In the genomic region with DNA sequence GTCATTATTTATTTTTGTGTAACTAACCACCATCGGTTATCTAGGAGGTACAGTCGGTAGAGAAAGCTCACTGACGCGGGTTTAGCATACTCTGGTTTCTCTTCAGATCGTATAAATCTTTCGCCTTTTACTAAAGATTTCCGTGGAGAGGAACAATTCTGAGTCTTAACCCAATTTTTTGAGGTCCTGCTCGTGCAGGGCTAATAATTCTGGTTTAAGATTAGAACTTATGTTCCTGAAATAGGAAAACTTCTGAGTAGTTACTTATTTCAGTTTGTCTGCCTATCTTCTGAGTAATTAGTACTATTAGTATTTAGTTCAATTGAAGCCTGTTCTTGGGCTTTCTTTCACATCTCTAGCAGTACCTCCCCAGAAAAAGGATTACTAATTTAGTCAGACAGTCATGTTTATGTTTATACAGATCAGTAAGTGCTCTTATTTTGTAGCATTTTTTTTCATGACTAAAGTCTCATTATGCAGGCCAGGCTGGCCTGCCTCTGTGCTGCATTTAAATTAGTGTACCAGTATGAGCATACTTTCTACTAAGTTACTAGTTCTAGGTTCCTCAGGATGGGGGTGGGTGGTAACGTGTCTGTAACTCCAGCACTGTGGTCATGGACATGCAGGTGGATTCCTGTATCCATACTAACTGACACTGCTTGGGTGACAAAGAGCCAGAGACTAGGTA, we compare ENCODE assay signal across 7 mouse cellular contexts. TPM values are rescaled to one million over a fixed set of nuclear protein-coding genes. Genes with fewer than 3 reads are reported as not detected.
DNase-seq lines count a peak whose midpoint lies in the region; ATAC-seq and TF ChIP-seq lines count a peak whose summit lies in the region.

No protein-coding gene starts in this region.

- WGBS in embryonic facial prominence, embryonic 11.5 days = 1% methylated on average over 9 of the region's 9 CpGs
- WGBS in heart, postnatal 0 days = under 1% methylated on average over 9 of the region's 9 CpGs

- H3K9ac ChIP-seq in embryonic facial prominence, embryonic 11.5 days (replicated peaks; ENCODE audit: low read length) = no peak overlapping the region; the same call in none of the 2 replicates
- H3K9ac ChIP-seq in heart, postnatal 0 days (replicated peaks; ENCODE audit: low read depth, low read length) = peak overlapping the region; percentile 71

- peak; percentile 85 for ATAC-seq in G1E (ENCODE audit: extremely low read depth, insufficient number of reproducible peaks, low FRiP score, poor library complexity, severe bottlenecking)
- peak; percentile 85 for ATAC-seq in embryonic facial prominence, embryonic 11.5 days (replicated peaks; ENCODE audit: insufficient number of reproducible peaks, low FRiP score, low TSS enrichment, low read depth)
- ATAC-seq in heart, postnatal 0 days (ENCODE audit: insufficient read depth, low read depth) = peak; percentile 77

- peaks cover 3% of the 10 kb centered on the region; the same call in 1 of the 2 replicates for H3K9me3 ChIP-seq in G1E (replicated peaks)
- H3K9me3 ChIP-seq in embryonic facial prominence, embryonic 11.5 days (replicated peaks; ENCODE audit: control insufficient read depth, low read length) = no peaks in the 10 kb centered on the region
- H3K9me3 ChIP-seq in heart, postnatal 0 days (replicated peaks; ENCODE audit: control insufficient read depth, low read length) = no peaks in the 10 kb centered on the region

- H3K4me1 ChIP-seq in G1E (ENCODE audit: insufficient read depth, low read depth, low read length) = peaks cover 21% of the 10 kb centered on the region
- no peaks in the 10 kb centered on the region for H3K4me1 ChIP-seq in embryonic facial prominence, embryonic 11.5 days (ENCODE audit: control insufficient read depth, insufficient read depth, low read length)
- 0 out of 2 replicates have a peak, but pooled peaks cover 3% of the 10 kb centered on the region for H3K4me1 ChIP-seq in heart, postnatal 0 days (ENCODE audit: control insufficient read depth, insufficient read depth)

- peak; percentile 48; the same call in 1 of the 2 replicates for TF ChIP-seq EP300 in heart, postnatal 0 days (IDR thresholded peaks at IDR 0.05; ENCODE audit: low read depth)

- no peak overlapping the region for H3K4me2 ChIP-seq in embryonic facial prominence, embryonic 11.5 days (ENCODE audit: low read depth, low read length)
- peak overlapping the region; percentile 60 for H3K4me2 ChIP-seq in heart, postnatal 0 days (ENCODE audit: low read depth, low read length)

- H3K36me3 ChIP-seq in G1E (replicated peaks) = no peaks in the 10 kb centered on the region
- H3K36me3 ChIP-seq in embryonic facial prominence, embryonic 11.5 days (replicated peaks; ENCODE audit: control insufficient read depth, insufficient read depth, low read depth, low read length) = no peaks in the 10 kb centered on the region
- no peaks in the 10 kb centered on the region for H3K36me3 ChIP-seq in heart, postnatal 0 days (replicated peaks; ENCODE audit: control insufficient read depth, insufficient read depth, low read length)

- peak; percentile 86 for DNase-seq in CD4-positive helper T cell, adult 2 months (ENCODE audit: low read depth, low spot score)
- peak; percentile 65 for DNase-seq in G1E (ENCODE audit: low spot score)
- DNase-seq in embryonic facial prominence, embryonic 11.5 days (ENCODE audit: low spot score) = peak; percentile 91
- peak; percentile 87 for DNase-seq in heart, postnatal 0 days (ENCODE audit: low spot score)
- DNase-seq in kidney, postnatal 14 days = peak; percentile 58
- DNase-seq in lung, postnatal 14 days = peak; percentile 23
- peak; percentile 8 for DNase-seq in right cerebral cortex, postnatal 4 days

- H3K27ac ChIP-seq in embryonic facial prominence, embryonic 11.5 days (replicated peaks; ENCODE audit: low read depth, low read length) = no peak overlapping the region; the same call in 1 of the 2 replicates
- peak overlapping the region; percentile 86 for H3K27ac ChIP-seq in heart, postnatal 0 days (ENCODE audit: low read depth)

- H3K4me3 ChIP-seq in G1E (ENCODE audit: low read depth, low read length) = no peak overlapping the region
- H3K4me3 ChIP-seq in embryonic facial prominence, embryonic 11.5 days (ENCODE audit: low read depth, low read length) = 0 out of 2 replicates have a peak overlapping the region, but pooled peaks have one; percentile 20
- H3K4me3 ChIP-seq in heart, postnatal 0 days (ENCODE audit: low read depth, low read length) = peak overlapping the region; percentile 53

- no peaks in the 10 kb centered on the region for H3K27me3 ChIP-seq in G1E (ENCODE audit: insufficient read depth, low read length)
- no peaks in the 10 kb centered on the region for H3K27me3 ChIP-seq in embryonic facial prominence, embryonic 11.5 days (ENCODE audit: control insufficient read depth, insufficient read depth, low read length)
- H3K27me3 ChIP-seq in heart, postnatal 0 days (ENCODE audit: control insufficient read depth, insufficient read depth, low read length) = no peaks in the 10 kb centered on the region

- no peak for TF ChIP-seq CTCF in G1E (IDR thresholded peaks at IDR 0.05; ENCODE audit: low read depth, low read length)
- TF ChIP-seq CTCF in heart, postnatal 0 days (IDR thresholded peaks at IDR 0.05; ENCODE audit: low read depth) = no peak

RNA-seq across cellular contexts. Expression of gene Kif2c, which starts 7.6 kb away (rescaled TPM):
- 50.6 and 62.8 TPM in 2 replicates for total RNA-seq in G1E (2014; fragmentation: Nextera tagmentation)
- 50.6 and 52.0 TPM in 2 replicates for total RNA-seq in G1E (2017)
- 7.1 and 8.6 TPM in 2 replicates for polyA plus RNA-seq in G1E (2012)
- polyA plus RNA-seq in embryonic facial prominence, embryonic 11.5 days (2014; fragmentation: Nextera tagmentation; extraction: Ambion mirVana) = 111 and 137 TPM in 2 replicates
- total RNA-seq in heart, postnatal 0 days (2014; rRNA removed; ENCODE audit: low replicate concordance) = 8.2 and 23.3 TPM in 2 replicates
- 8.9 and 10.3 TPM in 2 replicates for polyA plus RNA-seq in heart, postnatal 0 days (2015; fragmentation: Nextera tagmentation; extraction: Ambion mirVana)

RNA-seq across cellular contexts. Expression of gene Rps8, which starts 34.0 kb away (rescaled TPM):
- total RNA-seq in G1E (2014; fragmentation: Nextera tagmentation) (2,089 and 2,273 TPM in 2 replicates), G1E (2017) (1,736 TPM in 2 replicates)
- 2,887 and 5,494 TPM in 2 replicates for polyA plus RNA-seq in G1E (2012)
- 963 and 976 TPM in 2 replicates for polyA plus RNA-seq in embryonic facial prominence, embryonic 11.5 days (2014; fragmentation: Nextera tagmentation; extraction: Ambion mirVana)
- 638 and 752 TPM in 2 replicates for total RNA-seq in heart, postnatal 0 days (2014; rRNA removed; ENCODE audit: low replicate concordance)
- polyA plus RNA-seq in heart, postnatal 0 days (2015; fragmentation: Nextera tagmentation; extraction: Ambion mirVana) = 456 and 475 TPM in 2 replicates

RNA-seq across cellular contexts. Expression of gene Plk3, which starts 56.2 kb away (rescaled TPM):
- 1.4 and 1.9 TPM in 2 replicates for total RNA-seq in G1E (2014; fragmentation: Nextera tagmentation)
- total RNA-seq in G1E (2017) = 5.2 and 6.4 TPM in 2 replicates
- polyA plus RNA-seq in G1E (2012) = 4.4 and 6.0 TPM in 2 replicates
- 4.9 and 7.2 TPM in 2 replicates for polyA plus RNA-seq in embryonic facial prominence, embryonic 11.5 days (2014; fragmentation: Nextera tagmentation; extraction: Ambion mirVana)
- 1.6 and 4.0 TPM in 2 replicates for total RNA-seq in heart, postnatal 0 days (2014; rRNA removed; ENCODE audit: low replicate concordance)
- polyA plus RNA-seq in heart, postnatal 0 days (2015; fragmentation: Nextera tagmentation; extraction: Ambion mirVana) = 1.6 and 1.9 TPM in 2 replicates

Comparison
In these comparisons a context has a peak if more than half of its experiments do, and no peak if none do; other contexts are left out.
1. DNase-seq: peak in every context shown above with its lines; median percentile 91 in embryonic facial prominence, embryonic 11.5 days; 87 in heart, postnatal 0 days; 86 in CD4-positive helper T cell, adult 2 months; 65 in G1E; 58 in kidney, postnatal 14 days; 23 in lung, postnatal 14 days; 8 in right cerebral cortex, postnatal 4 days.